Mouse (Mus musculus): ENCODE measurements around the gene Asb16. TPM values are rescaled to one million over a fixed set of nuclear protein-coding genes. Genes with fewer than 3 reads are reported as not detected.

Gene Asb16
- polyA plus RNA-seq (2015; fragmentation: Nextera tagmentation; extraction: Ambion mirVana), result 0.08 and 0.09 TPM in 2 replicates

GRCm38 (mm10) chr11:102268520-102269244, at the start of gene Asb16:
Asb16 (plus strand) TSS chr11:102268743.
- Histone ChIP-seq H3K9ac (ENCODE audit: low read length) (peak within 1 kb of the TSS; percentile 8; the same call in 1 of the 2 replicates), H3K27me3 (ENCODE audit: control insufficient read depth, insufficient read depth, low read length) (no peaks in the 10 kb centered on the region), H3K27ac (ENCODE audit: low read length) (0 out of 2 replicates have a peak within 1 kb of the TSS, but pooled peaks have one; percentile 9), H3K9me3 (replicated peaks; ENCODE audit: control insufficient read depth, low read length) (no peaks in the 10 kb centered on the region), H3K4me3 (ENCODE audit: low read length) (no peak within 1 kb of the TSS), H3K36me3 (ENCODE audit: control insufficient read depth, insufficient read depth) (no peaks in the 10 kb centered on the region), H3K4me1 (ENCODE audit: control insufficient read depth, insufficient read depth, low read length) (peaks cover 14% of the 10 kb centered on the region; the same call in 1 of the 2 replicates), H3K4me2 (ENCODE audit: low read depth, low read length) (no peak within 1 kb of the TSS)
- ATAC-seq (replicated peaks; ENCODE audit: extremely low read depth, insufficient read depth, low FRiP score), result no peak; the same call in 1 of the 2 replicates
- 78% methylated on average over 12 of the region's 12 CpGs for WGBS

- Histone ChIP-seq H3K4me1 (ENCODE audit: control insufficient read depth, insufficient read depth, low read length) (peaks cover 83% of the 10 kb centered on the region), H3K4me2 (ENCODE audit: low read depth, low read length) (peak overlapping the region; percentile 85), H3K27me3 (ENCODE audit: control insufficient read depth, insufficient read depth, low read length) (no peaks in the 10 kb centered on the region), H3K9ac (ENCODE audit: low read length) (peak overlapping the region; percentile 88), H3K36me3 (ENCODE audit: control insufficient read depth, insufficient read depth) (no peaks in the 10 kb centered on the region), H3K9me3 (replicated peaks; ENCODE audit: control insufficient read depth, low read length) (no peaks in the 10 kb centered on the region), H3K4me3 (ENCODE audit: low read length) (peak overlapping the region; percentile 76), H3K27ac (ENCODE audit: low read length) (peak overlapping the region; percentile 99)
- peak; percentile 76 for ATAC-seq (replicated peaks; ENCODE audit: extremely low read depth, insufficient read depth, low FRiP score)
- 0% methylated on average over 8 of the region's 10 CpGs for WGBS
These were observed 49.8 kb upstream of the Asb16 start for GRCm38 (mm10) chr11:102218783-102219182.

GRCm38 (mm10) chr11:102219247-102219993, 49.1 kb upstream of the Asb16 start:
- ATAC-seq (replicated peaks; ENCODE audit: extremely low read depth, insufficient read depth, low FRiP score), result no peak
- no peaks in the 10 kb centered on the region for H3K9me3 ChIP-seq (replicated peaks; ENCODE audit: control insufficient read depth, low read length)
- H3K9ac ChIP-seq (ENCODE audit: low read length), result peak overlapping the region; percentile 67
- peak overlapping the region; percentile 85 for H3K4me2 ChIP-seq (ENCODE audit: low read depth, low read length)
- 32% methylated on average over 14 of the region's 14 CpGs for WGBS
- peak overlapping the region; percentile 99 for H3K27ac ChIP-seq (ENCODE audit: low read length)
- no peaks in the 10 kb centered on the region for H3K27me3 ChIP-seq (ENCODE audit: control insufficient read depth, insufficient read depth, low read length)
- H3K4me3 ChIP-seq (ENCODE audit: low read length), result peak overlapping the region; percentile 76
- H3K4me1 ChIP-seq (ENCODE audit: control insufficient read depth, insufficient read depth, low read length), result peaks cover 82% of the 10 kb centered on the region
- H3K36me3 ChIP-seq (ENCODE audit: control insufficient read depth, insufficient read depth), result no peaks in the 10 kb centered on the region; the same call in 1 of the 2 replicates

GRCm38 (mm10) chr11:102219994-102220346, 48.6 kb upstream of the Asb16 start:
- Histone ChIP-seq H3K9ac (ENCODE audit: low read length) (peak overlapping the region; percentile 1; the same call in 1 of the 2 replicates), H3K4me3 (ENCODE audit: low read length) (peak overlapping the region; percentile 76), H3K36me3 (ENCODE audit: control insufficient read depth, insufficient read depth) (no peaks in the 10 kb centered on the region; the same call in 1 of the 2 replicates), H3K4me2 (ENCODE audit: low read depth, low read length) (peak overlapping the region; percentile 85), H3K27ac (ENCODE audit: low read length) (peak overlapping the region; percentile 99), H3K4me1 (ENCODE audit: control insufficient read depth, insufficient read depth, low read length) (peaks cover 82% of the 10 kb centered on the region), H3K9me3 (replicated peaks; ENCODE audit: control insufficient read depth, low read length) (no peaks in the 10 kb centered on the region), H3K27me3 (ENCODE audit: control insufficient read depth, insufficient read depth, low read length) (no peaks in the 10 kb centered on the region)
- peak; percentile 33 for ATAC-seq (replicated peaks; ENCODE audit: extremely low read depth, insufficient read depth, low FRiP score)
- WGBS, result 23% methylated on average over 4 of the region's 4 CpGs

GRCm38 (mm10) chr11:102220451-102220850, 48.1 kb upstream of the Asb16 start:
- no peaks in the 10 kb centered on the region; the same call in 1 of the 2 replicates for H3K36me3 ChIP-seq (ENCODE audit: control insufficient read depth, insufficient read depth)
- H3K4me1 ChIP-seq (ENCODE audit: control insufficient read depth, insufficient read depth, low read length), result peaks cover 80% of the 10 kb centered on the region
- WGBS, result 36% methylated on average over 6 of the region's 6 CpGs
- 0 out of 2 replicates have a peak overlapping the region, but pooled peaks have one; percentile 1 for H3K9ac ChIP-seq (ENCODE audit: low read length)
- peak overlapping the region; percentile 30; the same call in 1 of the 2 replicates for H3K4me2 ChIP-seq (ENCODE audit: low read depth, low read length)
- H3K27me3 ChIP-seq (ENCODE audit: control insufficient read depth, insufficient read depth, low read length), result no peaks in the 10 kb centered on the region
- H3K4me3 ChIP-seq (ENCODE audit: low read length), result no peak overlapping the region
- H3K9me3 ChIP-seq (replicated peaks; ENCODE audit: control insufficient read depth, low read length), result no peaks in the 10 kb centered on the region
- ATAC-seq (replicated peaks; ENCODE audit: extremely low read depth, insufficient read depth, low FRiP score), result no peak
- peak overlapping the region; percentile 99 for H3K27ac ChIP-seq (ENCODE audit: low read length)

GRCm38 (mm10) chr11:102221243-102221953, 47.1 kb upstream of the Asb16 start:
- no peaks in the 10 kb centered on the region for H3K9me3 ChIP-seq (replicated peaks; ENCODE audit: control insufficient read depth, low read length)
- H3K4me3 ChIP-seq (ENCODE audit: low read length), result no peak overlapping the region
- no peak overlapping the region for H3K4me2 ChIP-seq (ENCODE audit: low read depth, low read length)
- ATAC-seq (replicated peaks; ENCODE audit: extremely low read depth, insufficient read depth, low FRiP score), result no peak
- H3K36me3 ChIP-seq (ENCODE audit: control insufficient read depth, insufficient read depth), result no peaks in the 10 kb centered on the region; the same call in 1 of the 2 replicates
- H3K27ac ChIP-seq (ENCODE audit: low read length), result no peak overlapping the region
- H3K27me3 ChIP-seq (ENCODE audit: control insufficient read depth, insufficient read depth, low read length), result no peaks in the 10 kb centered on the region
- H3K9ac ChIP-seq (ENCODE audit: low read length), result peak overlapping the region; percentile 21; the same call in 1 of the 2 replicates
- 76% methylated on average over 8 of the region's 8 CpGs for WGBS
- peaks cover 79% of the 10 kb centered on the region for H3K4me1 ChIP-seq (ENCODE audit: control insufficient read depth, insufficient read depth, low read length)

GRCm38 (mm10) chr11:102221954-102222351, 46.6 kb upstream of the Asb16 start:
- no peaks in the 10 kb centered on the region for H3K9me3 ChIP-seq (replicated peaks; ENCODE audit: control insufficient read depth, low read length)

GRCm38 (mm10) chr11:102223166-102223565, 45.4 kb upstream of the Asb16 start:
- H3K4me2 ChIP-seq (ENCODE audit: low read depth, low read length), result no peak overlapping the region
- 25% methylated on average over 6 of the region's 6 CpGs for WGBS

More at GRCm38 (mm10) chr11:102221954-102222351, 46.6 kb upstream of the Asb16 start:
- H3K27ac ChIP-seq (ENCODE audit: low read length), result no peak overlapping the region
- H3K9ac ChIP-seq (ENCODE audit: low read length), result peak overlapping the region; percentile 21; the same call in 1 of the 2 replicates
- no peaks in the 10 kb centered on the region for H3K27me3 ChIP-seq (ENCODE audit: control insufficient read depth, insufficient read depth, low read length)
- no peak for ATAC-seq (replicated peaks; ENCODE audit: extremely low read depth, insufficient read depth, low FRiP score)
- H3K4me2 ChIP-seq (ENCODE audit: low read depth, low read length), result no peak overlapping the region
- H3K36me3 ChIP-seq (ENCODE audit: control insufficient read depth, insufficient read depth), result no peaks in the 10 kb centered on the region; the same call in 1 of the 2 replicates
- 50% methylated on average over 8 of the region's 8 CpGs for WGBS
- H3K4me3 ChIP-seq (ENCODE audit: low read length), result no peak overlapping the region
- H3K4me1 ChIP-seq (ENCODE audit: control insufficient read depth, insufficient read depth, low read length), result peaks cover 80% of the 10 kb centered on the region

More at GRCm38 (mm10) chr11:102223166-102223565, 45.4 kb upstream of the Asb16 start:
- Histone ChIP-seq H3K4me1 (ENCODE audit: control insufficient read depth, insufficient read depth, low read length) (peaks cover 81% of the 10 kb centered on the region), H3K9me3 (replicated peaks; ENCODE audit: control insufficient read depth, low read length) (no peaks in the 10 kb centered on the region), H3K4me3 (ENCODE audit: low read length) (no peak overlapping the region), H3K9ac (ENCODE audit: low read length) (no peak overlapping the region), H3K27me3 (ENCODE audit: control insufficient read depth, insufficient read depth, low read length) (no peaks in the 10 kb centered on the region), H3K36me3 (ENCODE audit: control insufficient read depth, insufficient read depth) (no peaks in the 10 kb centered on the region; the same call in 1 of the 2 replicates), H3K27ac (ENCODE audit: low read length) (no peak overlapping the region)
- ATAC-seq (replicated peaks; ENCODE audit: extremely low read depth, insufficient read depth, low FRiP score), result no peak
